Mouse (Mus musculus) megakaryocyte, embryonic 14.5 days (primary cell): ENCODE results near the gene Far1.

ENCODE experiments used
- FLI1 ChIP-seq: IDR thresholded peaks from 2 replicates; pipeline ENCODE4 v1.6.1; 2012; ENCODE audit warnings: low read length, inconsistent platforms, mixed read lengths
- GATA1 ChIP-seq: IDR thresholded peaks from 3 replicates; pipeline ENCODE4 v1.6.1; 2012; ENCODE audit warnings: mixed read lengths, low read length, inconsistent platforms, borderline replicate concordance

GRCm38 (mm10) chr7:113551742-113552463 lies 38.3 kb downstream of the Far1 start:
- TF ChIP-seq GATA1 (no peak), FLI1 (no peak)
